Mouse (Mus musculus) brown adipose tissue, adult 24 weeks (tissue): Measurements from ENCODE around the gene Gm10647. TPM values are rescaled to one million over a fixed set of nuclear protein-coding genes. Genes with fewer than 3 reads are reported as not detected.
"Not testable (repeated sequence)": the region's sequence is repeated elsewhere in the genome, so short reads cannot be mapped to it uniquely, and the experiment has no call there.

Experiments used
- H3K27ac ChIP-seq: fragments of 200-500 bp; replicated peaks from 2 replicates; pipeline ENCODE4 v1.5.1; 2012; ENCODE audit warnings: low read depth, mild to moderate bottlenecking, low read length
- H3K4me1 ChIP-seq: fragments of 200-500 bp; 2 replicates; pipeline ENCODE4 v1.6.1; 2012; ENCODE audit warnings: low read length, mixed read lengths; ENCODE audit not compliant: control insufficient read depth, insufficient read depth, insufficient read length
- H3K4me3 ChIP-seq: fragments of 200-500 bp; 2 replicates; pipeline ENCODE4 v1.5.1; 2012; ENCODE audit warnings: low read depth, mild to moderate bottlenecking, low read length, moderate library complexity; ENCODE audit not compliant: insufficient read depth
- polyA plus RNA-seq: library from polyadenylated mRNA; stranded (reverse); fragments of >200 nt; gene quantifications from 2 replicates; pipeline ENCODE4 v1.2.4, GENCODE M21; 2012; ENCODE audit not compliant: missing spikeins, insufficient read depth, insufficient read length

Gene Gm10647
- polyA plus RNA-seq: not detected in 2 replicates

DNA sequence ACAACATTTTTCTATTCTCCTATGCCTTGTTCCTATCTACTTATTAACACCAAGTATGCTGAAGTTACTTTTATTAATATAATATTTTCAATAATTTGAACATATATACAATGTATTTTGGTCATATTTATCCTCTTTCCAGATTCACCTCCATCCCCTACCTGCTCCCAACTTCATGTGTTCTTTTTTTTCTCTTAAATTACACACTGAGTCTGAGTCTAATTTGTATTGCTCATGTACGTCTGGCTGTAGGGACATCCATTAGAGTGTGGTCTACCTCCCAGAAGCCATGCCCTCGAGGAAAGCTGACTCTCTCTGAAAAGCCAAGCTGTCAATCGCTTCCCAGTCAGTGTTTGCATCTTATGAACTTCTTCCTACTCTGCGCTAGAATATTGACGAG is at the start of gene Gm10647:
TSS of gene Gm10647 (plus strand) at position 301 of the 400 bp plus-strand sequence.
- Histone ChIP-seq H3K27ac (no peak within 1 kb of the TSS), H3K4me3 (peak within 1 kb of the TSS; percentile 45), H3K4me1 (no peaks in the 10 kb centered on the region)

DNA sequence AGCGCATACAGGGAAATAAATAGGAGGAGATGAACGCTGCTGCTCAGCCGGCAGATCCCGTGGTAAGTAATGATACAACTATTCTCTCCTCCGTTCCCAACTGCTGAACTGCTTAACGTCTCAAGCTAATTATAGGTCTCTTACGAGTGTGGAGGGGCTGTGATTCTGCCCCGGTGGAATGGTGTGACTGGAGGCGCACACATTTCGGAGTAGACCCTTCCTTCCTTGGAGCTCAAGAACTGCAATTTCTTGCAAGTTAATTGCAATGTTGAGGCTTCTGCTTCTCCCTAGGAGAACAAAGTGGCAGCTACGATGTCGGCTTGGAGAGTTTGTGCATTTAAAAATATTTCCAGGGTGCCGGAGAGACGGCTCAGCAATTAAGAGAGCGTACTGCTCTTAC is 48.4 kb upstream of the Gm10647 start:
- no peak overlapping the region for H3K4me3 ChIP-seq
- no peak overlapping the region for H3K27ac ChIP-seq
- no peaks in the 10 kb centered on the region for H3K4me1 ChIP-seq

DNA sequence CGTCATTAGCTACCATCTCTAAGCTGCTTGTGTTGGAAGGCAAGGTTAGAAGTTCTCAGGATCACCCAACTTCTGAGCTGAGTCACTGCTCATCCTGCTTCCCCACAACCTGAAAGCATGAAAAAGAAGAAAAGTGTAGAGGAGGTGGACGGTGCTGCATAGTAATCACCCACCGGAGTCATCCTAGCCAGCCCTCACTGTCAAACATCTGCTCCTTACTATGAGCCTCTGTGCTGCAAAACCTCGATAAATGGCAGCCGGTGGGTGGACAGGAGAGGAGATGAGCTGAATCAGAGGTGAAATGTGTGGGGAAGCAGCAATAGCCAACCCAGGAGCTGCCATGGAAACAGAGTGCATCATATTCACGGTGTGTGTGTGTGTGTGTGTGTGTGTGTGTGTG is 44.0 kb upstream of the Gm10647 start:
- Histone ChIP-seq H3K4me1 (no peaks in the 10 kb centered on the region), H3K4me3 (no peak overlapping the region), H3K27ac (no peak overlapping the region)

DNA sequence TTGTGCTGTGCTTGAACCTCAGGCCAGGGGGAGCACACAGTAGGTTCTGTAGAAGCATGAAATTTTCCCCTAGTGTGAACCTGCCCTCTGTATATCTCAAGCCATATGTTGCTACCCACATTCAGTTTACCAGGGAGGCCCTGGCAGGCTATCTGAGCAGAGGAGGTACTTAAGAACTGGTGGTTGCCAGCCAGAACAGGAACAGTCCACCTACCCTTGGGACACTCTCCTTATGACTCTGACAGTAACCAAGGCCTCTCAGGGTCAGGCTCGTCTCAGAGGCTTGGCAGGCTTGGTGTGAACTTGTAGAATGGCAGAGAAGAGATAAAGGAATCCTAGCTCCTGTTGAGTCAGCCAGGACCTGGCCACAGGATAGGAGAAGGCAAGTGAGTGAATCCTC is 35.8 kb upstream of the Gm10647 start:
- Histone ChIP-seq H3K4me3 (no peak overlapping the region), H3K4me1 (no peaks in the 10 kb centered on the region), H3K27ac (no peak overlapping the region)

DNA sequence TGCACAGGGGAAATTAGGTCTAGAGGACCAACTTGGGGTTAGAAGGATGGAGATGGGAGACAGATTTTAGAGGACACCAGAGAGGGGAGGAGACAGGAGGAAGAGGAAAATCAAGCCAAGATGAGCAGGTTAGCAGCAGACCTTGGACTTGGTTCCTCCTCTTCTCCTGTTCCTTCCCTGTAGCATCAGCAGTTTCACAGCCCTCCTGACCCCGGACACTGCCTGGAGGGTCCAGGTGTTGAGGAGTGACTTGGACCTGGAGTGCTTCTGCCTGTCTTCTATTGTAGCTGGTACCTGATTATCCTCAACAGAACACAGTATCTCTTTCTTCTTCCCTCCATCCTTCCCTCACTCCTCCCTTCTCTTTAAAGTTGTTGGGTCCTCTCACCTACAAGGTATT is 28.1 kb upstream of the Gm10647 start:
- H3K27ac ChIP-seq: no peak overlapping the region

DNA sequence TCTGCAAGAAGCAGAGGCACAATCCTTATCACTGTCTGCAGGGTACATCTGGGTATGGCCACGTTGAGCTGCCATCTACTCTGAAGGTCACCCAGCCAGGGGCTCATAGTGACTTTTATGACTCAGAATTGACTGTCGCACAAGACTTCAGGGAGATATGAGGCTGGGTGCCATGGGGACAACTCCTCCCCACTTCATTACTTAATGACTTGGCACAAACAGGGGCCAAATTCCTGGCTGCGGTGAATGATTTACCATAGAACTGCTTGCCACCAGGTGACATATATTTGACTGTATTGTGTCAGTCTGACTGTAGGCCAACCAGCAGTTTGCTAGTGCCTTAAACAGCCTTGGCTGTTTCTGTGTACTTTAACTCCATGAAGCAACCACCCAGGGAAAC is 27.6 kb upstream of the Gm10647 start:
- Histone ChIP-seq H3K4me1 (peaks cover 3% of the 10 kb centered on the region; the same call in 1 of the 2 replicates), H3K27ac (no peak overlapping the region), H3K4me3 (no peak overlapping the region)

More for the DNA sequence above, 28.1 kb upstream of the Gm10647 start:
- no peak overlapping the region for H3K4me3 ChIP-seq
- peaks cover 3% of the 10 kb centered on the region; the same call in 1 of the 2 replicates for H3K4me1 ChIP-seq

DNA sequence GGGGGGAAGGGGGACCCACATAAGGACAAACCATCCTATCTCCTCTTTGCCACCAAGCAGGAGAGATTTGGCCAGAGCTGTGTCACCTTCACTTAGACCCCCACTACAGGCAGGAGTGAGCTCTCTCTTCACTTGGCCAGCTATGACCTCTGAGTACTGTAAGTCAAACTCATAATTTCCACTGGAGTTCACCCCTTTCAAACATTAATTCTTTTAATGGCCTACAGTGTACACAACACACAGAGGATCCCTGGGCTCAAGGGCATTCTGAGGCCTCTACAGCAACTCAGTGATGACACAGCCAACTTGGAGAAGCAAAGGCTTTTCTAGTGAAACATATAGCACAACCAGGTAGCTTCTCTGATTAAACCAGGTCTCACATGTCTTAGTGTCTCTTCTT is 26.1 kb upstream of the Gm10647 start:
- H3K27ac ChIP-seq: no peak overlapping the region
- H3K4me3 ChIP-seq: no peak overlapping the region
- peaks cover 3% of the 10 kb centered on the region; the same call in 1 of the 2 replicates for H3K4me1 ChIP-seq

DNA sequence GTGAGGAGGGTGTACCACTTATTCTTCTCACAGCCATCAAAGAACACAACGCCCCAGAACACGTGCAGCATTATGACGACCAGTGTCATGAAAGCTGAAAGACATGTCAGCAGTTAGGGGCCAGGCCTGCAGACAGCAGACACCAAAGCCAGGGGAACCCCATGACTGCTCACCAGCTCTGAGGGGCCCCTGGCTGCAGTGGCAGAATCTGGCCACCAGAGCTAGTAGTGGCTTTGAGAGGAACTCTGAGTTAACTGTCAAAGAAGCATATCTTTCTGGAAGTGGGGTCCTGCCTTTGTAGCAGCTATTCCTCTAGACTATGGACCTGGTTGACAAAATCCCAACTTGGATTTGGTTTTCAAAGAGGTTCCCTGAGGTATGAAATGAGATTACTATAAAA is 12.3 kb upstream of the Gm10647 start:
- not testable (repeated sequence) for H3K4me3 ChIP-seq

DNA sequence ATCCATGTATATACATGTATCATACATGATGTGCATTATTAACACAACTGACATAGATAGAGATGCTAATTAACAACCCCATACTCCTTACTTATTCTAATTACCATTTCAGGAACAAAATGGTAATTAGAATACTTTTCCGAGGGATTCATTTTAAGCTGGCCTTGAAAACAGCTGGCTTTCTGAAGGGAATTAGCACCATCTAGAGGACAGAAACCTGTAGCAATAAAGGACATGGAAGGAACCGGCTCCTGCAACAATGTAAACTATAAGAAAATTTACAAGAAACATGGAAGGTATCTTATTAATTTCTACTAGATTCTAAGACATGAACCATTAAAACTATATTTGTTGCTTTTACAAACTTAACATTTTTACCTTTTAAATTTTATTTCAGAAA is 9.0 kb upstream of the Gm10647 start:
- H3K4me3 ChIP-seq: no peak overlapping the region
- no peaks in the 10 kb centered on the region for H3K4me1 ChIP-seq
- no peak overlapping the region for H3K27ac ChIP-seq

More for the DNA sequence above, 12.3 kb upstream of the Gm10647 start:
- H3K27ac ChIP-seq, H3K4me1 ChIP-seq: not testable (repeated sequence)

DNA sequence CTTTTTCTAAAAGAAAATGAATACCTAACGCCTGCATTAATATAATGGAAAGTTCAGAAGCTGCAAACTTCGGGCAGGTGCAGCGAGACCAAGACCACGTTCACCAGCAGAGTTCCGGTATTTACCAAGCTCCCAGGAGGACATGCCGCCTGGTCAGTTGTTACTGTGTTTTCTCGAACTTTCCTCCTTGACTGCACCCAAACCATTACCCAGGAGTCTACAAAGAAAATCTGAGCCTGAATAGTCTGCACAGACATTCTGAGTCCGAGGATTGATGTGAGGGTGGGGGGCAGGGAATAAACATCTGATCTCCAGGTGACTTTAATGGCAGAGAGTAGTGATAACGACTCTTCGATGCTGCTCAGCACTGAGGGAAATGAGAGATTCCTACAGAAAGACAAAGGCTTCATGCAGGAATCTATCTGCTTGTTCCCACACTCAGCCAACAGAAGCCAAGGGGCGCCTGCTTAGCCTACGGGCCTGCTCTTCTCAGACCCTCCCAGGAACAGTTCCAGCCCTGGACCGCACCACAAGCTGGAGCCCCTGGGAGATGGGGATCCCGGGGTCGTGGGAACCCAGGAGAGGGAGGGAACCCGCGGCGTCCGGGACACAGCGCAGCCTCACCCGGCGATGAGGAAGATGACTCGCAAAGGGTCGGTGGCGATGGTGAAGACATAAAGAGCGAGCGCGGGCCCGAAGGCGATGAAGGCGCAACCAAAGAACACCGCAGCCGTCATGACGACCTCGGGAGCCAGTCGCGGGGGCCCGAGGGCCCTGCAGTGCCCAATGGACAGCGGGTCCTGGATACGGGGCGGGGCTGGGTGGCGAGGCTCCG is 2.0 kb upstream of the Gm10647 start:
- Histone ChIP-seq H3K4me3 (peak overlapping the region; percentile 75), H3K4me1 (no peaks in the 10 kb centered on the region), H3K27ac (peak overlapping the region; percentile 9; the same call in 1 of the 2 replicates)

DNA sequence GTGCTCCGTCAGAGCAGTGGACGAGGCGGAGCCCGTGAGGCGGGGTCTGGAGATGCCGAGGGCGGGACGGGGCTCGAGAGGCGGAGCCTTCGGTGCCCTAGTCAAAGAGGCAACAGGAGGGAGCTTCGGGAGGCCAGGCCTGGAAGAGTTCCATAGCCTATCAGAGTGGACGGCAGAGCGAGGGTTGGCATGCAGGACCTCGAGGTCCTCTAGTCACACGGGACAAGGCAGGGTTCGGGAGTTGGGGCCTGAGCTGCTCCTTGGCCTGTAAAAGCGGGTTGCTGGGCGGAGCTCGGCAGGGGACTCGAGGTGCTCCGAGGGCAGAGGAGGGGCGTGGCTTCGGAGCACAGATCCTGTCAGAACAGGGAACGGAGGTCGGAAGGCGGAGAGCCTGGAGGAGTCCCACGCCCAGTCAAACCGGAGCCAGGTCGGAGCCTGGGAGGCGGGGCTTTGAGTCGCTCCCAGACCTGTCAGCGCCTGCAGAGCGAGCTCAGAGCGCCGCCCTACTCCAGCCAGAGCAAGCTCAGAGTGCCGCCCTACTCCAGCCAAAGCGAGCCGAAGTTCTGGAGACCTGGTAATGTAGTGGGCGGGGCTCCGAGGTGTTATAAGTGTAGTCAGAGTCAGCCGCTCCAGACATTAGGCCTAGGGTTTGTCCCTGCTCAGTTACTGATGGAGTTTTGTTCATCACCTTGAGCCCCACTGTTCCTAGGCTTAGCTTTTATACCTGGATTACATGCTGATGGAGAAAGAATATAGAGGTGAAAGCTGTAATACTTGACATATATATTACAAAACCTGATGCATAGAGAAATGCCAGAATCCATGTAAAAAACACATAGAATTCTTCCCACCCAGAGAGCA is 1.1 kb upstream of the Gm10647 start, which contains the start of gene Aph1b:
TSS of gene Aph1b (minus strand) at position 27 of the 861 bp plus-strand sequence.
- no peaks in the 10 kb centered on the region for H3K4me1 ChIP-seq
- H3K4me3 ChIP-seq: peak within 1 kb of the TSS; percentile 75
- peak within 1 kb of the TSS; percentile 32 for H3K27ac ChIP-seq

DNA sequence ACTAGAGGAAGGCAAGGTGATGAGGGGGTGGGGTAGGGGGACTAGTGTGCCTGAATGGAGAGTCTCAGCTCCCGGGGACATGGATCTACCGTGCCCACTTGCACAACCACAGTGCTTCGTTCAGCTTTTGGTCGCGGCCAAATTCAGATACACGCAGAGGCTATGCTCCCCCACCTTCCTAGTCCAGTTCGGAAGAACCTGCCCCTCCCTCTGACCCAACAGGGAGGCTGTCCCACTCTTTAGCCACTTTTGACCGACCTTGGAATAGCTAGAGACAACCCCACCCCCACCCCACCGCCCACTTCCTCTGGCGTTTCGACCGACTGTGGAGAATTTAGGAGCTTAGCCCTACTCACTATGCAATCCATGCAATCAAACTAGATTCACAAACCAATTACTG is 5.1 kb downstream of the Gm10647 start:
- no peak overlapping the region for H3K27ac ChIP-seq
- no peak overlapping the region for H3K4me3 ChIP-seq
- H3K4me1 ChIP-seq: no peaks in the 10 kb centered on the region; the same call in 1 of the 2 replicates

DNA sequence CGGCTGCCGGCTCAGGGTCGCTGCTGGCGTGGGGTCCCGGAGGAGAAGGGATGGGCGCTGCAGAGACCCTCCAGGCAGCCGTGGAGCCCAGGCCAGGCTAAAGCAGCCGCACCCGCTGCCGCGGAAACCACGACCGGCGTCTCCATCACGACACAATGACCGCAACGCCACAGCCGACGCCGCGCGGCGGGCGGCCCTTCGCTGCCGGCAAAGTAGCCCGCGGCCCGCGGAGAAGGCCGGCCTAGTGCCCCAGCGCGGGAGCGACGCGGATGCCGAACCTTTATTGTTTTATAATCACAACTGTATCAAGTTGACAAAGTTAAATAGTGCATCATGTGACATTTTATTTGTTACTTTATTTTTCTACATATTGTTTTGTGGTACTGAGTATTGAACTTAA is 9.1 kb downstream of the Gm10647 start:
- H3K27ac ChIP-seq, H3K4me1 ChIP-seq: not testable (repeated sequence)
- peak overlapping the region; percentile 30; the same call in 1 of the 2 replicates for H3K4me3 ChIP-seq

DNA sequence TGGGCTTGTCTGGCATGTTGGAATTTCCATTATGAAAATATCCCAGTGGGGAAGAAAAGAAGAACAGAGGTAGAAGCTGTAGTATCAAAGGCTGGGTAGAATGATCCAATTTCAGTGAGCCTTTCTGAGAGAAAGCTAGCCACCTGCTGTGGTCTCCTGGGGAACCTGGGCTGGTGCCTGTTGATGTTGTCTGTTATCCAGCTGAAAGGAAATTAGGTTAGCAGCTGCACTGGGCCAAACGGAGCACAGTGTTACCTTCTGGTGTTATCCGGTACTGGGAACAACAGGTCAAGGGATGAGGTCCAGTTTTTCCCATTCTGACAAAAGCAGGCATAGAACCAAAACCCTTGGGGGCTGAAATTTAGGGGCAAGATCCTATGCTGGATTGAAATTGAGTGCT is 16.6 kb downstream of the Gm10647 start:
- H3K27ac ChIP-seq: no peak overlapping the region
- H3K4me3 ChIP-seq: no peak overlapping the region
- no peaks in the 10 kb centered on the region for H3K4me1 ChIP-seq

DNA sequence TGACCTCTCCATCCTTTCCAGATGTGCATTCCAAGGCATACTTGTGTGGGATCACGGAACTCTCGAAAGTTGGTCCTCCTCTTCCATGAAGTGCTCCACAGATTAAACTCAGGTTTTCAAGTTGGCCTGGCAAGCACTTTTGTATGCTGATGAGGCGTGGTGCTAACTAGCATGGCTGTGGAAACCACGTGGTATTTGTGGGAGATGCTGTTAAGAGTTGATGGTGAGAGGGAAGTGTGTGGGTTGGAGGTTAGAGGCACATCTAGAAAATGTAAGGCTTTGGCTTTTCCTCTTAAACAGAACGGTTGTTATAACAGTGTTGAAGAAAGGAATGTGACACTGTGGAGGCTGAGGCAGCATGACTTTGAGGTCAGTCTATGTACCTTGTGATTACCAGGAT is 24.2 kb downstream of the Gm10647 start:
- no peak overlapping the region for H3K27ac ChIP-seq
- H3K4me1 ChIP-seq: no peaks in the 10 kb centered on the region
- H3K4me3 ChIP-seq: no peak overlapping the region
